Mouse (Mus musculus): ENCODE measurements around the gene Pi16.
A peak's percentile ranks its signal among the peaks of the same experiment; 100 is the strongest.
"Not testable (repeated sequence)": the region's sequence is repeated elsewhere in the genome, so short reads cannot be mapped to it uniquely, and the experiment has no call there.

The Pi16 gene

GRCm38 (mm10) chr17:29317380-29317779, at the start of gene Pi16:
TSS of gene Pi16 (plus strand) at chr17:29317680.
- not testable (repeated sequence) for DNase-seq (ENCODE audit: low spot score)

GRCm38 (mm10) chr17:29267931-29268681, 49.4 kb upstream of the Pi16 start:
- peak; percentile 66 for DNase-seq (ENCODE audit: low spot score)

- DNase-seq (ENCODE audit: low spot score), result peak; percentile 94
These were observed 48.7 kb upstream of the Pi16 start, which contains the start of gene BC004004 for GRCm38 (mm10) chr17:29268682-29269348. TSS of gene BC004004 (plus strand) at chr17:29268788.

- no peak for DNase-seq (ENCODE audit: low spot score)
These were observed 48.2 kb upstream of the Pi16 start for GRCm38 (mm10) chr17:29269349-29269706.

DNA sequence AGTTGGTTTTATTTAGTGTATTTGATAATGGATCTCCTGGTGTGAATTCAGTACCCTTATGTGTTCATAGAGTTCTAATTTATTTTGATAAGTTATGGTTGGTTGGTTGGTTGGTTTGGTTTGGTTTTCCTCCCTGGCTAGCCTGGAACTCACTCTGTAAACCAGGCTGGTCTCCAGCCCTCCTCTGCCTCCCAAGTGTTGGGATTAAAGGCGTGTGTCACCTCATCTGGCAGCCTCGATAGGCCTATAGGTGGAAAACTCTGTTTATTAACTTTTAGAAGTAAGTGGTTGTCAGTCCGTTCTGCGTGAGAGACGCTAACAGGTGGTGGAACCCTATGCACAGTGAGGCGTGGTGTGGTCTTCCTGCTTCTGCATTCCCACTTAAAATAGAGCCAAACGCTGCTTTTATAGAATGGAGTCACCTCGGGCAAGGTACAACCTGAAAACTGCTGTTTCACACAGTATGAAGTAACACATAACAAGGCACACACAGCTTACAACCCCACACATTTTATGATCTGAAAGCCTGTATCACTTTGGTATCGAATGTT, 47.3 kb upstream of the Pi16 start:
- no peak for DNase-seq (ENCODE audit: low spot score)

DNA sequence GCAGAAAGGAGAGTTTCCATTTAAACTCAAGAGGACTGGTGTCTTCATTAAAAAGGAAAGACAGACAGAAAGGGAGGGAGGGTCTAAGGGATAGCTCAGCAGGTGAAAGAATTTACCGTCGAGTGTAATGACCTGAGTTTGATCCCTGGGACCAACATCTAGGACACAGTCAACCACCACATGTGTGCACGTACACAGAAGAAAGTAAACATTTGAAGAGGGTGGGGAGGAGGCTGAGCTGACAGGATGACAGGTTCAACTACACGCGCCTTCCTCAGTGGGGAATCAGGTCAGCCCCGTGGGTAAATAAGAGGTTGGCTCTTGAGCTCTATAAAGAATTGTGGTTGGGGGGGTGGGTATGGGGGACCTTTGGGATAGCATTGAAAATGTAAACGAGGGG, 44.3 kb upstream of the Pi16 start:
- DNase-seq (ENCODE audit: low spot score), result no peak

DNA sequence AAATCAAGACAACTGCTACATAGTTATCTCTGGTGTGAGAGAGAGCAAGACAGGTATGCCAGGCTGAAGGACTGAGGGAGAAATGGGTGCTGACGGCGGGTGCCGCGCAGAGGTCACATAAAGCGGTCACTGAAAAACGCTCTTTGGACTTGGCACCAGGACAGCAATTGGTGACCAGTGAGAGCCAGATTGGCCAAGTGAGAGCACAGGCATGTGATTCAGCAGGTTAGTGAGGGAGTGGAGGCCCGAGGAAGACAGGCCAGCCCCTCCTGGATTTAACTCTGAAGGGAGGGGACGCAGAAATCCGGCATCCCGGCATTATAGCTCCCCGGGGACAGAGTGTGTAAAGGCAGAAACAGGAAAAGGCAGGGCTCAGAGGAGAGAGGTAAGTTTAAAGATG, 43.6 kb upstream of the Pi16 start:
- DNase-seq (ENCODE audit: low spot score), result no peak

GRCm38 (mm10) chr17:29280422-29280821, 37.1 kb upstream of the Pi16 start:
- no peak for DNase-seq (ENCODE audit: low spot score)

DNA sequence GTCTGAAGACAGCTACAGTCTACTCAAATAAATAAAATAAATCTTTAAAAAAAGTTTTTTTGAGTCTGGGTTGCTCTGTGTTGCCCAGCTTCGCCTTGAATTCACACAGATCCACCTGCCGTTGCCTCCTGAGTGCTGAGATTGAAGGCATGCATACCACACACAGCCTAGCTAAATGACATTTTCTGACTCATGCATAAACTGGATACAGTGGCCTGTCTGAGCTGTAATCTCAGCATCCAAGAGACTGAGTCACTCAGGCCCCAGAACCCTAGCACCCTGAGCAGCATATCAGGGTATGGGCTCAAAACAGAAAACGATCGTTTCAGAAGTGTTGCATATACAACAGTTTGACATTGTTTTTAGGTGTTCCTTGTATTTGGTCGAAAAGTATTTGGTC, 35.9 kb upstream of the Pi16 start:
- DNase-seq (ENCODE audit: low spot score), result no peak

DNA sequence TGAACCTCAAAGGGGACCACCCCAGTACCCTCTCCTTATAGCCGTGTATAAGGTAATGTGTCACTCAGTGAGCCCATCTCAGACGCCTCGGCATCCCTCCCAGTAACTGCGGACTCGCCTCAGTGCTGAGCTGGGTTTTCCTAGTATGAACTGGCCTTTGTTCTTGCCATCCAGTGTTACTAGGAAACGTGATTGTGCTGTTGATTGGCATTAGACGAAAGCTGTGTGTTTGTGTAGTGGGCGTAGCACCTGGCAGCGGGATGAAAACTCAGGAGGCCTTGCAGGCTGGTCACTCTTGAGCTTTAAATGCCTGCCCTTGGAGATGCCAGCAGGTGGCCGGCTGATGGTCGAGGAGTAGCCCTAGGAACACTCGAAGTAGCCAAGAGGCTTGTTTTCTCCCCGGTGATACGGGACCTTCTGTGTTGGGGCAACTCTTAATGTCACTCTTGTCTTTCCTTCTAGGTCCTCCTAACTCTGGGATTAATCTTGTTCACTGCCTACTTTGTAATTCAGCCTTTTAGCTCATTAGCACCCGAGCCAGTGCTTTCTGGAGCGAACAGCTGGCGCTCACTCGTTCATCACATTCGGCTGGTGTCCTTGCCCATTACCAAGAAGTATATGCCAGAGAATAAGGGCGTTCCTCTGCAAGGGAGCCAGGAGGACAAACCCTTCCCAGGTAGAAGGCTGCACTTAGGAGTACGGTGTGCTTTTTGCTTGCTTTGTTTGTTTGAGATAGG, 35.1 kb upstream of the Pi16 start:
- DNase-seq (ENCODE audit: low spot score), result no peak

- no peak for DNase-seq (ENCODE audit: low spot score)
These were observed 25.7 kb upstream of the Pi16 start for GRCm38 (mm10) chr17:29291793-29292192.

GRCm38 (mm10) chr17:29292996-29293395, 24.5 kb upstream of the Pi16 start:
- no peak for DNase-seq (ENCODE audit: low spot score)

GRCm38 (mm10) chr17:29293807-29294605, 23.5 kb upstream of the Pi16 start:
- peak; percentile 51 for DNase-seq (ENCODE audit: low spot score)

DNA sequence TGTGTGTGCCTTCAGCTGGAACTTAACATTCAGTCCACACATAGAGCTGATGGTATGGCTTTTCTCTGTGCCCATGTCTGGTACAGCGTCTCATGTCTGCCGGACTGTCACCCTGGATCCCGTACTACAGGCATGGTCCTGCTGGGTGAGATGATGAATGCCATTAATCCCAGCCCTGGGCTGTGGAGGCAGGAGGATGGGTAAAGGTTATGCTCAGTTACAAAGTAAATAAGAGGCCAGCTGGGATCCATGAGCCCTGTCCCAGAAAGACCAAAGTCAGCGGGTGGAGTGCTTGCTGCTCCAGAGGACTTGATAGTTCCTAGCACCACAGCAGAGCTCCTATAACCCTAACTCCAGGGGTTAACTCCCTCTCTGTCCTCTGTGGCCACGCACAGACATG, 21.6 kb upstream of the Pi16 start:
- no peak for DNase-seq (ENCODE audit: low spot score)

GRCm38 (mm10) chr17:29297321-29297720, 20.2 kb upstream of the Pi16 start:
- no peak for DNase-seq (ENCODE audit: low spot score)

GRCm38 (mm10) chr17:29297813-29298212, 19.7 kb upstream of the Pi16 start:
- DNase-seq (ENCODE audit: low spot score), result no peak

DNA sequence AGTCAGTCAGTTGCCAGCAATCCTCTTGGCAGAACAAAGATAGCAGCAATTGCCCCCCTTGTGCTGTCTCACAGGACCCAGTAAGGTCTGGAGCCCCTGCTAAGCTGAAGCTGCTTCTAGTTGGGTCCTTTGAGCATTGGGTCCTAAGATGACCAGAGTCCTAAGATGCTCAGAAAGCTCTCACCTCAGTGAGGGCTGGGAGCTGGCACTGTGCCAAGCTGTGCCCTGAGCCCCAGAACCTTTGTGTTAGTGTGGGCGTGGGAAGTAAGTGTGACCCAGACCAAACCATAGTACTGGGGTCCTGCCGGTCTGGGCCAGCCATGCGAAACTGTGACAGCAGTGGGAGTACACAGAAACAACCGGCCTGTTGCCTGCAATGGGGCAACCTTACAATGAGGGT, 18.2 kb upstream of the Pi16 start:
- DNase-seq (ENCODE audit: low spot score), result no peak

GRCm38 (mm10) chr17:29300926-29301325, 16.6 kb upstream of the Pi16 start:
- no peak for DNase-seq (ENCODE audit: low spot score)

- DNase-seq (ENCODE audit: low spot score), result no peak
These were observed 16.1 kb upstream of the Pi16 start for GRCm38 (mm10) chr17:29301421-29301820.

GRCm38 (mm10) chr17:29302149-29302548, 15.3 kb upstream of the Pi16 start:
- DNase-seq (ENCODE audit: low spot score), result peak; percentile 53

GRCm38 (mm10) chr17:29303087-29303486, 14.4 kb upstream of the Pi16 start:
- no peak for DNase-seq (ENCODE audit: low spot score)

GRCm38 (mm10) chr17:29303856-29304255, 13.6 kb upstream of the Pi16 start:
- DNase-seq (ENCODE audit: low spot score), result no peak
